Mouse (Mus musculus) regulatory T cell (primary cell): ENCODE results near the gene Umodl1.

Experiments used
- in situ Hi-C: fragments of 300-600 bp; cut with MboI, MseI; formaldehyde crosslinking; loops from one replicate; pipeline ENCODE4 v1.15.1; 2025; ENCODE audit warnings: high pct_unique_total_duplicates

Gene Umodl1

DNA sequence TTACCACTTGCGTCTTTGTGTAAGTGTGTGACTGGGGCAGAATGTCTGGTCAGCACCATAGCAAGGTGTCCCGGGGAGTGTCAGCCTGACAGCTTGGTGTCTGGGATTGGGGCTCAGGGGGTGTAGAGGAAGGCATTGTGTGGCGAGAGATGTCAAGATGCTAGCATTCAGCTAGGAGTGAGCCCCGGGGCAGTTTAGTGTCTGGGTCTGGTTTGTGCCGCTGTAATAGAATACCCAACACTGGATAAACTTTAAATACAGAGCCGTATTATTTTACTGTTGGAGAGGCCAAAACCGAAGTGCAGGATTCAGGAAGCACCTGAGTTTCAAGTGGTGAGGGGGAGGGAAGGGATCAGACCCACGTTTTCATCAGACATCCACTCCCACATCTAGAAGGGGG lies 82.9 kb downstream of the Umodl1 start:
- in situ Hi-C loops = no loop called here

DNA sequence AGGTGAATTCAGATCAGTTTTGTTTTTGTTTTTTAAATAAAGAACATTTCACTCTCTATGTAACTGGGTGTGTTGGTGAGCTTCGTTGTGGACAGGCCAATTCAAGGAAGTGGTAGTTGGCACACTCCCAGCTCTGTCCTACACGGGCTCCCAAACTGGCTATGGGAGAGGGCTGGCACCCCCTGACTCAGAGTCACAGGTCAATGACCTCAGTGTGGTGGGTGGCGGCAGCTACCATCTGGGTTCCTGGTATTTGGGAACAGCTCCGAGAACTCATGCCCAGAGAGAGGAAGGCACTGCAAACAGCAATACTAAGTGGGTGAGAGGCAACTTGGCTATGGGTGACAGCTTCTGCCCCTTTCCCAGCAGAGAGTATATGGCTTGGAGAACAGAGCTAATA lies 83.9 kb downstream of the Umodl1 start:
- in situ Hi-C loops = no loop called here

DNA sequence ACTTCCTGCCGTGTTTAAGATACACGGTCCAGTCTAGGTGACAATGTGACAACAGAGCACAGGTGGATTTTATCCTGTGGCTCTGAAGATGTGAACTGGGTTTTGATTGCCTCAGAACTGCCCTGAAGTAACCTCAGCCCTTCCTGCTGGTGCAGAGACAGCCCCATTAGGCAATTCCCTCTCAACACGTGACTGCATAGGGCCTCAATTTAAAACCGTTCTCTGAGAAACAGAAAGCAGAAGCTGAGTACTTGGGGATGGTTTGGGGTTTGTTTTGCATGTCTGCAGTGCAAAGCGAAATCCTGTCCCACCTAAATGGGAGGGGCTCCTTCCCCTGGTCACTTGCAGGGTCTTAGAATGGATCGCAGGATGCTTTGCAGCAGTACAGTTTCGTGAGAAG lies 85.2 kb downstream of the Umodl1 start:
- in situ Hi-C loops = no loop called here

DNA sequence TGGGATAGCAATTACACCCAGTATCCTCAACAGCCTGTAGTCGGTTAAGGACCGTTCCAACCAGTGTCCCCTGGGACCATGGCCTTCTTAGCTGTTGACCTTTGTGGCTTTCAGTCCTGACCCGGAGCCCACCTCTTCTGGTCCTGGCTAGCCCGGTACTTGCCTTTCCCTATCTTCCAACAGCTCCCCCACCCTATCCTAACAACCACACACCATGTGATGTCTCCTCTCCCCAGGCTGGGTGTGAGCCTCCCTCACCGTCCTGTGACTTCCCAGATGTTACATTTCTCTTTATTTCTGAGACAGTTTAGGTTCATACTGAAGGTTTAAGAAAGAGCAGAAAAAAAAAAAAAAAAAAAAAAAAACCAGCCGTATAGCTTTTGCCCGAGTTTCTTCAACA lies 86.0 kb downstream of the Umodl1 start:
- in situ Hi-C loops = no loop called here

DNA sequence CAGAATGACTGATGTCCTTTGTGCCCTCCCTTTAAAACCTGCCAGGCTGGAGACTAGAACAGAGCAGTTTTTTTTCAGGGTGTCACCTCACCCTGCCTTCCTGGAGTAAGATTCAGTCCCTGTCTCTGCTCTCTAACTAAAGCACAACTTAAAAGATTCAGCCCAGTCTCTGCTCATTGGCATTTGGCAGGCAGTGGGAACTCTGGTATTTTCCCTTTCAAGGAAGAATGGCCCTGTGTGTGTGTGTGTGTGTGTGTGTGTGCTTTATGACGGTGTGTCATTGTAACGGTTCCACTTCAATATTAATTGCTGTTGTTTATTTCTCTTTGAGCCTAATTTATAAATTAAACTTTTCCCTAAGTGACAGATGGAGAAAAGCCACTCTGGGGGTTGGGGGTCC lies 88.3 kb downstream of the Umodl1 start:
- in situ Hi-C loops = no loop called here

DNA sequence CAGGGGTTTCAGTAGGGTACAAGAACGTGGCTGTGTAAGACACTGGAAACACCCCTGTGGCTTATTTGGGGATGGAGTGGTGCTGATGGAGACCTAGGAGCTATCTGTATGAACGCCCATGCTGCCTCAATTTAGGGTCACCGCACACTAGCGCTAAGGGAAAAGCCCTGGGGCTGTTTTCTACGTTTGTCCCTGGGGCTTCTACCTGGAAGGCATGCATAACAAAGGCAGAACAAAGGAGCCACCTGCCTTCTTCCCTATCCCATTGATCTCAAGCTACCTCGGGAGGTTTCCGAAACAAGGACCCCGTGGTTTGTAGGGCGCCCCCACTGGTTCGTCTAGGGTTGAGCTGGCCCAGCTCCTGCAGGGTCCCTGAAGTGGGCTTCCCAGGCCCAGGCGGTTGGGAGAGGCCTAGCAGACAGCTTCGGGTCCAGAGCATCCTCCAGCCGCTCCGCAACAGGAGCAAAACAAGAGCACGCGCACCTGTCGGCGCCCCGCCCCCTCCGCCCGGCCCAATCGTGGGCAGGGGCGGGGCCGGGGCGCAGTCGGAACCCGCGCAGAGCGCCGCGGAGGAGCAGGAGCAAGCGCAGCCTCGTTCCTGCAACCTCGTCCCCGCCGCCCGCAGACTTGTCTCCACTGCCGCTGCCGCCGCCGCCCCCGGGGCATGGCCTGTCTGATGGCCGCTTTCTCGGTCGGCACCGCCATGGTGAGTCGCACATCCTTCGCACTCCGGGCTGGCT lies 102.9 kb downstream of the Umodl1 start, which contains the start of gene Abcg1:
Gene Abcg1 (plus strand): TSS at position 525 of the 740 bp plus-strand sequence.
- in situ Hi-C loops = no loop called here

DNA sequence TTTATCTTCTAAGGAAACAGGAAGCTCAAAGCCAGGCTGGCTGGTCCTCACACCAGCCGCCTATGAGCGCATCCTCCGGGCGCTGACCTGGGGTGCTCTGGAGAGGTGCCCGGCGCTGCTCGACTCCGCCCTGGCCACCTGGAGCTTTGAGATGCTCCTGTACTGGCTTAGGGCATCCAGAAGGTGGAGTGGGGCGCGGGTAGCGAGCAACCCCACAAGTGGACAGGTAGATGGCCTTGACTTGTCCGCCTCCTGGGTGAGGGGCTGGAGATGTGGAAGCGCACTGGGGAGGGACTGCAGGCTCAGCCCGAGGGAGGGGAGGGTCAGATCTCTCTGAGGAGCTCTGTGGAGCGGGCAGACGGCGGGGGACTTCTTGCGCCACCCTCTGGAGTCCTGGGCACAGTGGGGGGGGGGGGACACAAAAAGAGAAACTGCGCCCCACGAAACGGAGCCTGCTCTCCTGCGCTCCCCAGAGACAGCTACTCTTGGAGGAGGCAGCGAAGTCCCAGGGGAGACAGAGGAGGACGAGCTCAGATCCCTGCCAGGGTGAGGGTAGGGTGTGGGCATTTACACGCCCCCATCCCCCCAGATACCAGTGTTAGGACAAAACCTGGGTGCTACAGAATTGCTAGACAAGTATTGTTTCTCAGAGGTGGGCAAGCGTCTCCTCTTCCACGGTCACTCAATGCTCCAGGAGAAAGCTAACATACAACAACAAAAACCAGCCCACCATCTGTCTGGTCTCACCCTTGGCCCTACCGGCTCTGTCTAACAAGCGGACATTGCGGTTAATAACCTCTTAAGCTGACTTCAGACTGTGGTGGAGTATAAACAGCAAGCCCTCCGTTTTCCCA lies 103.7 kb downstream of the Umodl1 start:
- in situ Hi-C loops = no loop called here

DNA sequence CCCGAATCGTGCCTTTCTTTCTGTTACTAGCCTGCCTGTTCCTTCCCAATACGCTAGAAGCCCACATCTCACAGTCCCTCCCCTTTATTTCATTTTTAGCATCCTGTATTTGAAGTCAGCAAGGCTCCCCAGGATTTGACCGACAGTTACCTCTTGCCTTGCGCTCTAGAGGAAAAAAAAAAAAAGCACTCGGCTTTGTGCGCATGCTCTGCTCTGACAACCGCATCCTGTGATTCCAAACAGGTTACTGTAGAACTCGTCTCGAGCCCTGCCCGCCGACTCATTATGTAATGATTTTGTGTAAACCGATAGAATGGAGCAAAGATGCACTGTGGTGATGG lies 104.3 kb downstream of the Umodl1 start:
- in situ Hi-C loops = no loop called here

DNA sequence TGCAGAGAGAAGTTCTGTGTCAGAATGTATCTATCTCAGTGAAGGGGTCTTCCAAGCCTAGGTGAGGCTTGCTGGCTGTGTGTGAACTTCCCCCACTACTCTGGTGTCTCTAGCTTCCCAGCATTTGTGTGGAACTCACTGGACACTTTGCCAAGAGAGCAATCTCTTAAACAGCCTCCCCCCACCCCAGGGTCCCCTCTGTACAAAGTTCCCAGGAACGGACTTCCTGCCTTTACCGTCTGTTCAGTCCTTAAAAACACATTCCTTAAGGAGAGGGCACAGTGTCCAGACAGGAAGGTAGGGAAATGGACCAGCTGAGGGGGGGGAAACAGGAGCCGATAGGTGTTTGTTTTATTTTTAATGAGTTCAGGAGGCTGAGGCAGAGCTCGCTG lies 105.8 kb downstream of the Umodl1 start:
- in situ Hi-C loops = no loop called here
